Mouse (Mus musculus) myocyte (in vitro differentiated cells): ENCODE measurements around the gene Slc37a3. TPM values are rescaled to one million over a fixed set of nuclear protein-coding genes. Genes with fewer than 3 reads are reported as not detected.
"Not testable (repeated sequence)": the region's sequence is repeated elsewhere in the genome, so short reads cannot be mapped to it uniquely, and the experiment has no call there.

ENCODE experiments used
- H3K27me3 ChIP-seq: one replicate; pipeline ENCODE4 v1.6.1; 2011; ENCODE audit not compliant: control insufficient read depth, insufficient read depth, insufficient read length
- H3K36me3 ChIP-seq: one replicate; pipeline ENCODE4 v1.6.1; 2011; ENCODE audit not compliant: control insufficient read depth, insufficient read depth
- H3K4me2 ChIP-seq: one replicate; pipeline ENCODE4 v1.6.1; 2011; ENCODE audit warnings: low read depth, control low read depth
- H3K4me3 ChIP-seq: one replicate; pipeline ENCODE4 v1.5.1; 2011; ENCODE audit warnings: mild to moderate bottlenecking, control low read depth, moderate library complexity
- H3K79me2 ChIP-seq: one replicate; pipeline ENCODE4 v1.6.1; 2011; ENCODE audit not compliant: control insufficient read depth, insufficient read depth
- H3ac ChIP-seq: one replicate; pipeline ENCODE4 v1.6.1; 2011; ENCODE audit not compliant: control insufficient read depth, insufficient read length
- CEBPB ChIP-seq: IDR thresholded peaks from 2 replicates; pipeline ENCODE4 v1.6.1; 2011; ENCODE audit warnings: mild to moderate bottlenecking, moderate library complexity; ENCODE audit not compliant: poor library complexity, insufficient read depth, severe bottlenecking
- E2F4 ChIP-seq: IDR thresholded peaks from one replicate; pipeline ENCODE4 v1.6.1; 2011; ENCODE audit warnings: mild to moderate bottlenecking, control low read depth, moderate library complexity; ENCODE audit not compliant: insufficient read depth
- MAX ChIP-seq: IDR thresholded peaks from one replicate; pipeline ENCODE4 v1.6.1; 2011; ENCODE audit warnings: low read depth, mild to moderate bottlenecking, control low read depth
- MYOD1 ChIP-seq, 3 experiments: IDR thresholded peaks; one replicate each; pipeline ENCODE4 v1.6.1; 2011; ENCODE audit warnings: control low read depth in 2 of 3, low read depth in 2 of 3, mild to moderate bottlenecking in 2 of 3, moderate library complexity in 1 of 3; ENCODE audit not compliant: insufficient read length in 2 of 3, control insufficient read depth in 1 of 3
- MYOG ChIP-seq, 3 experiments: IDR thresholded peaks; one replicate each; pipeline ENCODE4 v1.6.1; 2011; ENCODE audit warnings: control low read depth in 2 of 3, low read depth in 2 of 3, mild to moderate bottlenecking in 2 of 3; ENCODE audit not compliant: insufficient read length in 2 of 3, control insufficient read depth in 1 of 3, insufficient read depth in 1 of 3
- POLR2A ChIP-seq: IDR thresholded peaks from one replicate; pipeline ENCODE4 v1.6.1; 2011; ENCODE audit warnings: low read depth, mild to moderate bottlenecking, control low read depth, moderate library complexity; ENCODE audit not compliant: insufficient read length
- POLR2AphosphoS2 ChIP-seq: IDR thresholded peaks from one replicate; pipeline ENCODE4 v1.6.1; 2011; ENCODE audit warnings: low read depth, control low read depth; ENCODE audit not compliant: insufficient read length
- REST ChIP-seq: IDR thresholded peaks from one replicate; pipeline ENCODE4 v1.6.1; 2011; ENCODE audit warnings: mild to moderate bottlenecking, control low read depth, moderate library complexity; ENCODE audit not compliant: insufficient read depth, insufficient read length
- SRF ChIP-seq: IDR thresholded peaks from one replicate; pipeline ENCODE4 v1.6.1; 2011; ENCODE audit warnings: low read depth; ENCODE audit not compliant: control insufficient read depth, insufficient read length
- TCF12 ChIP-seq: IDR thresholded peaks from one replicate; pipeline ENCODE4 v1.6.1; 2011; ENCODE audit warnings: mild to moderate bottlenecking, control low read depth; ENCODE audit not compliant: poor library complexity, insufficient read depth, severe bottlenecking
- TCF3 ChIP-seq: IDR thresholded peaks from one replicate; pipeline ENCODE4 v1.6.1; 2011; ENCODE audit warnings: low read depth, control low read depth; ENCODE audit not compliant: insufficient read length
- USF1 ChIP-seq: IDR thresholded peaks from one replicate; pipeline ENCODE4 v1.6.1; 2011; ENCODE audit warnings: low read depth, mild to moderate bottlenecking, control low read depth, moderate library complexity
- polyA plus RNA-seq: library from polyadenylated mRNA; unstranded; fragments of >200 nt; fragmentation: generic; extraction: Trizol; gene quantifications from one replicate; pipeline ENCODE4 v1.2.1, GENCODE M21; 2012; ENCODE audit warnings: missing spikeins

Gene Slc37a3
- polyA plus RNA-seq, 1 experiment: 18.3 TPM

GRCm38 (mm10) chr6:39379749-39380148 is 2.3 kb upstream of the Slc37a3 start:
- TF ChIP-seq REST: no peak
- no peak for TF ChIP-seq TCF3
- no peak for TF ChIP-seq POLR2AphosphoS2
- no peak for TF ChIP-seq POLR2A
- no peak for TF ChIP-seq CEBPB
- H3K4me3 ChIP-seq: no peak overlapping the region
- no peaks in the 10 kb centered on the region for H3K79me2 ChIP-seq
- H3K4me2 ChIP-seq: no peak overlapping the region
- no peaks in the 10 kb centered on the region for H3K36me3 ChIP-seq
- peaks cover 15% of the 10 kb centered on the region for H3K27me3 ChIP-seq
- no peak overlapping the region for H3ac ChIP-seq

GRCm38 (mm10) chr6:39379224-39379623 is 1.7 kb upstream of the Slc37a3 start:
- peaks cover 10% of the 10 kb centered on the region for H3K27me3 ChIP-seq
- no peaks in the 10 kb centered on the region for H3K36me3 ChIP-seq
- no peaks in the 10 kb centered on the region for H3K79me2 ChIP-seq
- H3ac ChIP-seq: no peak overlapping the region
- TF ChIP-seq MYOG (IDR thresholded peaks at IDR 0.05; ENCODE audit: control insufficient read depth in 1 of 3, insufficient read depth in 1 of 3, insufficient read length in 2 of 3, low read depth in 2 of 3) (no peak), POLR2A (no peak), MAX (no peak), POLR2AphosphoS2 (no peak), REST (no peak), TCF3 (no peak), CEBPB (no peak), TCF12 (no peak), E2F4 (no peak), MYOD1 (IDR thresholded peaks at IDR 0.05; ENCODE audit: control insufficient read depth in 1 of 3, insufficient read length in 2 of 3, low read depth in 2 of 3) (no peak)
- no peak overlapping the region for H3K4me3 ChIP-seq
- H3K4me2 ChIP-seq: no peak overlapping the region

- not testable (repeated sequence) for H3K36me3 ChIP-seq, H3ac ChIP-seq, H3K4me2 ChIP-seq, H3K79me2 ChIP-seq, H3K27me3 ChIP-seq
- peak overlapping the region; percentile 55 for H3K4me3 ChIP-seq
Observed at GRCm38 (mm10) chr6:39378161-39378835, 823 bp upstream of the Slc37a3 start.

GRCm38 (mm10) chr6:39376775-39377174 is 700 bp downstream of the Slc37a3 start:
- TF ChIP-seq E2F4 (no peak), MYOG (IDR thresholded peaks at IDR 0.05; ENCODE audit: control insufficient read depth in 1 of 3, insufficient read depth in 1 of 3, insufficient read length in 2 of 3, low read depth in 2 of 3) (no peak), POLR2A (no peak), SRF (no peak), REST (no peak), USF1 (no peak), MAX (no peak), POLR2AphosphoS2 (no peak)

GRCm38 (mm10) chr6:39373301-39373955 is 4.0 kb downstream of the Slc37a3 start:
- TF ChIP-seq E2F4 (no peak), REST (no peak), SRF (no peak), USF1 (peak; percentile 42), MYOD1 (IDR thresholded peaks at IDR 0.05; ENCODE audit: control insufficient read depth in 1 of 3, insufficient read length in 2 of 3, low read depth in 2 of 3) (no peak)
- peaks cover 3% of the 10 kb centered on the region for H3K36me3 ChIP-seq
- peak overlapping the region; percentile 59 for H3K4me2 ChIP-seq
- H3K27me3 ChIP-seq: no peaks in the 10 kb centered on the region
- H3K4me3 ChIP-seq: no peak overlapping the region
- H3K79me2 ChIP-seq: no peaks in the 10 kb centered on the region
- H3ac ChIP-seq: no peak overlapping the region

More at GRCm38 (mm10) chr6:39376775-39377174, 700 bp downstream of the Slc37a3 start:
- H3K4me3 ChIP-seq: peak overlapping the region; percentile 55
- peak overlapping the region; percentile 79 for H3K4me2 ChIP-seq
- H3ac ChIP-seq: peak overlapping the region; percentile 22
- no peaks in the 10 kb centered on the region for H3K79me2 ChIP-seq
- no peaks in the 10 kb centered on the region for H3K36me3 ChIP-seq
- H3K27me3 ChIP-seq: no peaks in the 10 kb centered on the region
